Mouse (Mus musculus) layer of hippocampus, adult 9-10 months (tissue): Measurements from ENCODE around the gene Kars.

Experiments used
- DNase-seq: peaks from one replicate; pipeline ENCODE4 v3.0.0; 2022; ENCODE audit warnings: low spot score

Kars gene

DNA sequence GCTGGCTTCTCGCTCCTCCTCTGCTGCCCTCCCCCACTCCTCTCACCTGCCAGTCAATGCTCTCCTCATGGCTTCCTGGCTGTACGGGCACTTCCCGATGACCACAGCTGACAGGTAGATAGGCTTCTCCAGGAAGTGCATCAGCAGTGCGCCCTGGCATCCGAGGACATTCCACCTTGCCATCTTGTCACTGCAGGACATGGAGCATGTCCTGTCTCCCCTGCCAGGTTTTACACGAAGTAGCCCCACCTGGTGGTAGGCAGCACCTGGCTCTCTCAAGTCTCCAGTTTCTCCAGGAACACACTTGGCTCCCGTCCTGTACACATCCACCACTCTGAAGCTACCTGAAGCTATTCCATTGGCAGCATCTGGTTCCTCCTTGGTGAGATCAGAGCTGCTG lies 29.0 kb downstream of the Kars start:
- DNase-seq = no peak

DNA sequence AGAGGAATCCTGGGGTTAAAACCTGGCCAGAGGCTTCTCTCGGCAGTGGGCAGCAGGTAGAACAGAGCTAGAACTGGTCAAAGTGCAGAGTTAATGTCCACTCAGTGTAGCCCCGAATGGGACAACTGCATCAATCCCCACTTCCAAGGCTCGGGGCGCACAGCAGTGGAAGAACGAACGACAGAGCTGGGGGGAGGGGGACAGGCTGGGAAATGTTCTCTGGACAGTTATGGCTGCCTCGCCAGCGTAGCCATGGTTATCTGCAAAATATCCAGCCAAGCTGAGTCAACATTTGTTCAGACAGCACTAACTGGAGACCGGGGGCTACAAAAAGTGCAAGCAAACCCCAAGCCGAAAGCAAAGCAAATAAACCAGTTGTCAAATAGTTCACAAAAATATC lies 33.0 kb downstream of the Kars start:
- no peak for DNase-seq

DNA sequence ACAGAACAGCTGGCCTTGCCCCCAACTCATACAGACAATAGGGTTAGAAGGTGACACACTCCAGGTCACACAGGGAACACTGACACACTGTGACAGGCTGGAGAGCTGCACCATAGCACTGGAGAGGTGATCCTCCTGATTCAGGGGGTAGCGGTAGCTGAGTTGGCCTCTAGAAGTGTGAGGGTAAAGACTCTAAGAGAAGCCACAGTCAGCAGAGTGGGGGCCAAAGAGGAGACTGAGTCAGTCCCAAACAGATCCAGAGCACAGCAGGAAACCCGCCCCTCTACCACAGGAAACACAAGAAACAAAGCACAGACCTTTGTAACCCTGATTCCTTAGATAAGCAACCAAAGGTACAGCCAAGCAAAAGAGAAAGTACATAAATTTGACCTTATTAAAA lies 34.8 kb downstream of the Kars start:
- DNase-seq = no peak

DNA sequence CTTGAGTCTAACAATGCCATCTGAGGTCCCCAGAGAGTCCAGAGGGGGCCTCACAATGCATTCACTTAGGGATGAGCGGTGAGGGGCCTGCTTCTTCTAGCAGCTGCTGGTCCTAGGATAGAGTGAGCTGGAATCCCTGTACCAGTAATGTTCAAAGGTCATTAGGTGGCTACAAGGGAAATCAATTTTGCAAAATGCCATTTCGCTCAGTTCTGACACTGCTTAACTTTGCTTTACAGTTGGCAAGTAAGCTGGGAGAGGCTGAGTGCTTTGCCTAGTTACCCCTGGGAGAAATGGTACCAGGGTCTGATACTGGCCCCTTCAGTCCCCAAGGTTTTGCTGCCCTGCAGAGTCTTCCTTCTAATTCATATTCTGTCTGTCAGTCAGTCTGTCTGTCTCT lies 35.4 kb downstream of the Kars start:
- no peak for DNase-seq

DNA sequence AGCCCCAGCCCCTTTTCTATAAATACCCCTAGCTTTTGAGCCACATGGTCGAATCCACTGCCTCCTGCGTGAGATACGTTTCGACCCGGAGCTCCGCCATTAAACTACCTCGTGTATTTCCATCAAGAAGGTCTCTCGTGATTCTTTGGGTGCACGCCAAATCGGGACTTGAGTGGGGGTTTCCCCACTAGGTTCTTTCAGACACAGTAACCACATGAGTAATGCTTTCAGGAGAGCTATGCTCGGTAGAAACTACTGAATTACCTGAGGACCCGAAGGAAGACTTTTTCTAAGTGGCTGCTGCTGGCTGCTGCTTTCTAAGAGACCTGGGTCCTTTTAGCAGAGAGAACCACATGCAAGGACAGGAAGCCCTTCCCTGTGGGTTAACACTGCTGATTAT lies 37.0 kb downstream of the Kars start:
- DNase-seq = no peak

DNA sequence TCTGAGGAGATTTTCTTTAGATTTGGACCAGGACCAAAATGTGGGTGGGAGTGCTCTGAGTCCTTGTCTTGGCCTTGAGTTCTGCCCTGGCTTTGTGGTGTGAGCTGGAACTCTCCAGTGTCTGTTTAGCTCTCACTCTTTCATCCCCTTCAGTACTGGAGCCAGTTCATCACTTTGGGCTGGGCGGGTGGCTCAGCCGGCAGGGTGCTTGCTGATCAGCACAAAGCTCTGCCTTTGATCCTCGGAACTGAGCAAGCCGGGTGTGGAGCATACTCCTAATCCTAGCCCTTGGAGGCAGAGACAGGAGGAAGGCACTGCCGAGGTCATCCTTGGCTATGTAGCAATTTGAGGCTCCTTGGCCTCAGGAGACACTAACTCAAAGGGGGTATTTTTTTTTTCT lies 42.1 kb downstream of the Kars start:
- no peak for DNase-seq

DNA sequence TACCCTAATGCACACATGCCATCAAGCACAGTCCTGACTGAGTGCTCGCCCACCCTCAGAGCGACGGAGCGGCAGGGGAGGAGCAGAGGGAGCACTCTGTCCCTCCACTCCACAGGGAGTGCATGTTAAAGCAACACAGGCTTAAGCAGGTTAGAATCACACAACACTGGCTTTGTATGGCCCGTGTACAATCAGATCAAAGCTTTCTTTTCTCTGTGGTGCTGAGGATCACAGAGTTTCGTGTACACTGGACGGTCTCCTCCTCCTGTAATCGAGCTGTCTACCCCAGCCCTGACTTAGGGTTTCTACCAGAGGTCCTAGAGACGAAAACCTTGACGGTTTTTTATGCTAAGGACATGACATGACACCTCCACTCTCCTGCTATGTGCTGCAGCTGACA lies 42.6 kb downstream of the Kars start:
- no peak for DNase-seq

DNA sequence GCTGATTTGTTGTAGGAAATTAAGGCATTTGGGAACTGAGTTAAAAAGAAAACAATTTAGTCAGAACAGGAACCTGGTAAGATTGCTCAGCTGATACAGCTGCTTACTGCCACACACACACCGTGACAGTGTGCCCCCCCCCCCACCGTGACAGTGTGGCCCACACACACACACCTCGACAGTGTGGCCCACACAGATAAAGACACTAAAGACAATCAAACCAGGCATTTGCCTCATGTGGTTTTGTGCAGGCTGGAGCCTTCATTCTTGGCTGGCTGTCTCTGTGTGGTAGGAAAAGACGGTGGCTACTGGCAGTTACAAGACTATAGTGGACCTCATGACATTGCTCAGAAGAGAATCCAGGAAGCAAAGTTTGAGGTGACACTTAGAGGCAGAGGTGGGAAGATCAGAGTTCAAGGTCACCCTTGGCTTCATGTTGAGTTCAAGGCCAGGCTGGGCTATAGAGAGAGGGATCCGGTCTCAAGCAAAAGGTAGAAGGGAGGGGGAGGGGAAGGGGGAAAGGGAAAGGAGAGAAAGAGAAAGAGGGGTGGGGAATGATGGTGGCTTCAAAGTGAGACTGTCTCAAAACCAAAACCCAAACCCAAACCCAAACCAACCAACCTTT lies 43.8 kb downstream of the Kars start:
- DNase-seq = no peak

DNA sequence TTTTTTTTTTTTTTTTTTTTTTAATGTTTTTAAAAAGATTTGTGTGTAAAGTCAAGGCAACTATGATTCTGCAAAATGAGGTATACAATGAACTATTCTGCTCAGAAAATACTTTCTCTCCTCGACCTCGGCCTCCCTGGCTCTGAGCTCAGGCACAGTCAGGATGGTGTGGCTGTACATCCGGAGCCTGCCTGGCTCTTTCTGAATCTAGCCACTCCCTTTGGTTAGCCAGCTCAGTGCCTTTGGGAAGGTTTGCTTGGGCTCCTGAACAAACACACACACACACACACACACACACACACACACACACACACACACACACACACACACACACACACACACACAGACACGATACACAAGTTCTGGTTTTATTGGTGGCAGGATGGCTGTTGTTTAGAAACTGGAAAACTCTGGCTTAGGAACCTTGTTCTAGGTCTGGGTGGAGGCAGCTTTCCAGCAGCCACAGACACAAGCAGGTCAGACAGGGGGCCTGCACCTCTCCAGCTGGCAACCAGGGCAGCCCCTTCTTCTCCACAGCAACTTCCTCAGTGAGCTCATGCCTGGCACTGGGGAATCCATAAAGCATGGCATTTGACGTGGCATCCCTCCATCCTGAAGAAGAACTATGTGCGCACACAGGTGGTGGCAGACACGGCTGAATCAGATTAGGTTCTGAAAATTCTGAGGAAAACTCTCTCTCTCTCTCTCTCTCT lies 46.1 kb downstream of the Kars start:
- DNase-seq = no peak

DNA sequence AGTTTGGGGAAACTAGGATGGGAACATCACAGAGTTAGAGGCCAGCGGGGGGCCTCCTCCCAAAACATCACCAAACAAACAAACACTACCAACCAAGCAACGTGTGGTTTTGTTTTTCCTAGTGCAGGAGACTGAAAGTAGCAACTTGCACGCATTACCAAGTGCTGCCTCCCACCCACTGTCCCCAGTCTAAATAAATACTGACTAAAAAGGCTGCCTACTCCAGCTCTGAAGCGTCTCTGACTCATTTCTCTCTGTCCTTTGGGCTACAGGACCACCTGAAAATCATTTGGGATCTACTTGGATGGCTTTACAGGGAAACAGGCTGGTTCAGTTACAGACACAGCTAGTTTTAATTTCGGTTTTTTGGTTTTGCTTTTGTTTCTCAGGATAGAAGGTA lies 46.8 kb downstream of the Kars start:
- no peak for DNase-seq

DNA sequence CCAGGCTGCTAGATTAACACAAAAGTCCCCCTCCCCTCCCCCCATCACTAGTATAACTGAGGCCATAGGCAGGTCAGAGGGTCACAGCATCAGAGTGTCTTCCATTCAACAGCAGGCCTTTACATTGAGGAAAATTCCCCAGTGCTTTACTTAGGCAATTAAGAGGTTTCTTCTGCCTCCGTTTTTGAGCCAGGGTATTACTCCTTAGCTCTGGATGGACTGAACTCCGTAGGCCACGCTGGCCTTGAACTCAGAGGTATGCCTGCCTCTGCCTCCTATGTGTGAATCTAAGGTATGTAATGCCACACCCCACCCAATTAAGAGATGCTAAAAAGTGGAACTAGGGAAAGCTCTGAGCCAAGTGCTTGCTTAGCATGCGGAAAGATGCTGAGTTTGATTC lies 47.6 kb downstream of the Kars start:
- DNase-seq = no peak

DNA sequence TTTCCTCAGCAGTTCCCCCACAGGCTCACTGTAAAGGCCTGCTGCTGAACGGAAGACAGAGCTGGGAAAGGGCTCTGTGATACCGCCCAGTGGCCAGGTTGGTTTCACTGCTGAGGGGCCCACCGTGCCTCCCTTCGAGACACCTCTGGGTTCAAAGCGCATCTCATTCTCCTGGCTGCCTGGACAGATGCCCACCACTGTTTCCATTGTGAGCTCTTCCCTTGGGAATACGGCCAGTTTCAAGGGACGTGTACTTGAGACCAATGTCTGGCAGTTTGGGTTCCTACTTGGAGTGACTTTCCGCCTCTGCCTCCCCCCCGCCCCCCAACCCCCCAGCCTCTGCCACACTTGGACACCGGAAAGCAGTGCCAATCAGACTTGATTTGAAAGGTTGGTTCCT lies 48.0 kb downstream of the Kars start:
- DNase-seq = no peak

DNA sequence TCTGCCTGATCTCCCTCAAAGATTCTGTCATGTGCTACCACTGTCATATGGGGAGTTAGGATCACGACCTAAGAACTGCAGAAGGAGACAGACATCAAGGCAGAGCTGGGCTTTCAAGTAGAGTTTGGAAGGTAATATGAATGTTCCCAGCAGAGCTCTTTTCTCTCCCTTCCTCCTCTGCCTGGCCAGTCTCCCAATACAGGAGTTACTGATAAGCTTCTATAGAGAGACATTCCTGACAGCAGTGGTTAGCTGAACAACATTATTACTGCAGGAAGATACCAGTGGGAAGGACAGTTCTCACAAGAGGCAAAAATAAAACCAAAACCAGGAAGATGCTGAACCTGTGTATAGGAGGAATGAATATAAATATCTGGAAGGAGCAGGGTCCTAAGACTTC lies 48.5 kb downstream of the Kars start:
- no peak for DNase-seq

DNA sequence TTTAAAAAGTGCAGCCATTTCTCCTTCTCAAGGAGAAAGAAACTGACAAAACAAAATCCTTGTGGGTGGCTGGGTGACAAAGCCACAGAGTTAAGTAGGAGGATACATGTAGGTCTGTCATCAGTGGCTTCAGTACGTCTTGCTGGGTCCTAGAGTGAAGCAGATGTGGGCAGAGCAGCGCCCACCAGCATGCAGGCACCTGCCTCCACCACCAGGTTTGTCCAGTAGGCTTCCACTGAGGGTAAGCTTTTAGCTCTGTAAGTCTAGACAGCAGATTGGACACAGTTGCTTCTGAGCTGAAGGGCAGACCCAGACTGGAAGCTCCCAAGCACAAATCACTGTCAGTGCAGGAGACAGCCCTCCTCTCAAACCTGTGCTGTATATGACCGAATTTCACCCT lies 49.8 kb downstream of the Kars start:
- no peak for DNase-seq

DNA sequence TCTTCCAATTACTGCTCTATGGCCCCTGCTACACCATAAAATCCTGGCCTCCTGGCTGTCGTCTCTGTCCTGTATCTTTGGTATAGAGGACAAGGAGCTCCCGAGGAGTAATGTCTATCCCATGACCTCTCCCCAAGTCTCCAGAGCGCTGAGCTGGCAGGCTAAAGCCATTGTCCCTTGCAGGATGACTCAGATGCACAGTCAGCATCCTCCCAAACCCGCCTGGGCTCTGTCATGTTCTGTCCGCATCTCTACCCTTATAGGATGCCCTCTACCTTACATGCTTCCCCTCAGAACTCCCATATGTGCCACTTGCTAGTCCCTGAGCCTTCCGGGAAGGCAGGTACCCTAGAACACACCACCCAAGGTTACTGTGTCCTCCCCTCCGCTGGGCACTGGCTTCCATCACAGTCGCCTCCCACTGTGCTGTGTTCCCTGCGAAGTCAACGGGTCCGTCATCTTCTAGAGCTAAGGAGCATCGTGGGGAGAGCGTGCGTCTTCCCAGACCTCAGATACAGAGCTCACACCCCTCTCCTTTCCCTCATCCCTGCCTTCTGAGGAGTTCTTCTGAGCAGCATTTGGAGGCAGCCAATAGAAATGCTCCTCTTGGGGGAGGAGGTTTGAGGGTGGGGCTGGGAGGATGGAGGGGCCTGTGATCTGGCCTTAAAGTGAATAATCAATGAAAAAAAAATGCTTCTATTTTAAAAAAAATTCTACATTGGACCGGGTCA lies 50.4 kb downstream of the Kars start:
- no peak for DNase-seq

DNA sequence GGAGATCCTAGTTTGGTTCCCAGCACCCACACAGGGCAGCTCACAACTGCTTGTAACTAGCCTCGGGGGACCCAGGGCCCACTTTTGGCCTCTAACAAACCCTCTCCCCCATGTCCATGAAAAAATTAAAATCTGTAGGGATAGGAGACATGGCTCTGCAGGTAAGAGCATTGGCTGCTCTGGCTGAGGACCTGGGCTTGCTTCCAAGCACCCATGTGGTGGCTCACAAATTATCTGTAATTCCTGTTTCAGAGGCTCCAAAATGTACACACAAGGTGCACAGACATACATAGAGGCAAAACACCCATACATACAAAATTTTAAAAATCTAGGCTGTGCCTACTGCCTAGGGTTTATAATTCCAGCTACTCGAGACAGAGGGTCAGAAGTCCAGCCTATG lies 53.9 kb downstream of the Kars start:
- no peak for DNase-seq

DNA sequence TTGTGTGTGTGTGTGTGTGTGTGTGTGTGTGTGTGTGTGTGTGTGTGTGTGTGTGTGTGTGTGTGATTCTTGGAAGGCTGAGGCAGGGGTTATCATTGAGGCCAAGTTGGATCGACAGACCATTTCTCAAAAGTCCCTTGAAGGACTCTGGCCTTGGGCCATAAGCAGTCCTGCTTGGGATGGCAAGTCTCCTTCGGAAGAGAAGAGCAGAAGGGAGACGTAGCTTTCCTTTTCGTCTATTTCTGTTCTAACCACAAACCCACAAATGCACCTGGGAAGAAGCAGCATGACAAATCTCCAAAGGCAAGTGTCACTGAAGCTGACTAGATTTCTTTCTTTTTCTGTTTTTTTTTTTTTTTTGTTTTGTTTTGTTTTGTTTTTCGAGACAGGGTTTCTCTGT lies 55.2 kb downstream of the Kars start:
- DNase-seq = no peak

DNA sequence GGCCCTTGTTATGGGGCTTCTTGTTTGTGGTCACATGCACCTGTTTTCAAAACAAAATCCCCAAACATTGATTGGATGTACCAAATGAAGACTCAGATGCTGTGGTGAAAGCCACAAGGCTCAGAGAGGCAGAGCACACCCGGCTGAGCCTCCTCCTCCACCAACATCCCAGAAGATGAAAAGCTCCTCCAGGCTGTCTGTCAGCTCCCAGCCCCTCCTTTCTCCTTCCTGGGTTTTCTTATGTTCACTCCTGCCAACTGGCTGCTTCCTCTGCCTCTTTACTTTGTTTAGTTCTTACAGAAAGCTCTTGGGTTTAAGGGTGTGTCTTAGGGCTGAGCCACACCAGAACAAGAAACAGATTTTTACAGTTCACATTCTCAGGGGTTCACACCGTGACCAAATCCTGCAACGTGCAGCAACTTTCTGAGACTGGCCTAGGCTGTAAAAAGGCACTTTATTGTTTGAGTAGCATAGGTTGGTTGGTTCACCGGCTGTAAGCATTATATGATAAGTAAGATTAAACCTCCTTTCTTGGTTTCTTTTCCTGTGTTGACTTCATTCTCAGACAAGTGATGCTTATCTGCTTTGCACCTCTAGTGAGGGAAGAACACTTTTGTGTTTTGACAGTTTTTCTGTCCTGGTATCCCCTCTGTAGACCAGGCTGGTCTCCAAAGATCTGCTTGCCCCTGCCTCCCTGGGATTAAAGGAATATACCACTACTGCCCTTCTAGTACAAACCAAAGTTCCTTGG lies 56.1 kb downstream of the Kars start:
- DNase-seq = no peak

DNA sequence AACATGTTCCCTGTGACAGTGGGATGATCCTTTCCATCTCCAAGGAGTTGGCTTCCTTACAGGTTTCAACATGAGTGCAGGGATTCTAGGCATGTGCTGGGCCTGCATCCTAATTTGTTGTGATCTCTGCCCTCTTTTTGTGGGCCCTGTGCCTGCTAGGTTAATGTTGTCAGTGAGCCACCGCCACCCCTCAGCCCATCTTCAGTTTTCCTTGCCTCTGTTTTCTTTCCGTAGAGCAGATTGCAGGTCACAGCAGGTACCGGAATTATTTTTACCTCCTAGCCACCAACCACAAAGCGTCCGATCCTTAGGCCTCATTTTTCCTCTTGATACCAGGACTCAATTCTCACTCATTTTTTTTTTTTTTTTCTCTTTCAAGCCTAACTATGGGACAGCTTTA lies 59.2 kb downstream of the Kars start:
- no peak for DNase-seq

DNA sequence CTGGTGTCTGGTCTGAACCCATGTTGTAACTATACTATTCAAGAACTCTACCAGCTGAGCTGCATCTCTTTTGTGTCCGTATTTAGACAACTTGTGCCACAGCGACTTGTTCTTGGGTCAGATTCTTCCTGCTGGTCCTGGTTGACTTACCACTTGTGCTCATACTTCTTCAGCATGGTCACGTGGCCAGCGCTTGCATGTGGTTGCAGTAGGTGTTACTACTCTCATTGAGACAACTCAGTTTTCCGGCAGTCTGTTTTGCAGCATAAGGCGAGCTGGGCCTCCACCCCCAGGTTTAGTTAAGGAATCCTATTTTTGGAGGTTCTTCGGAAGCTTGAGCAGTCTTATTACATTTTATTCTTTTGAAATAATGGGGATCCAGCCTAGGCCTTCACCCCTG lies 59.8 kb downstream of the Kars start:
- no peak for DNase-seq

DNA sequence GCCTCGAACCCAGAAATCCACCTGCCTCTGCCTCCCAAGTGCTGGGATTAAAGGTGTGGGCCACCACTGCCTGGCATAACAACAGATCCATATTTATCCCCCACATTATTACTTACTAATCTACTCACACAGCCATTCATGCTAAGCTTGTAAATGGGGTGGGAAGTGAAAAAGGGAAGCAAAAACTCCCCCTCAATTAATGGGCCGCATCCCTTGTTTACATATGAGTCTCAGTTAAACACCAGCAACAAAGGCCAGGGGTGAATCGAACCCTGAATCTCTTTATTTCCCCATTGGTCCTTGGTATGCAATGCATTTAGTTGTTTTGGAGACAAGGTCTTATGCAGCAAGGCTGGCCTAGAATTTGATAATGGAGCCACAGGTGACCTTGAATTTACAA lies 60.3 kb downstream of the Kars start:
- no peak for DNase-seq

DNA sequence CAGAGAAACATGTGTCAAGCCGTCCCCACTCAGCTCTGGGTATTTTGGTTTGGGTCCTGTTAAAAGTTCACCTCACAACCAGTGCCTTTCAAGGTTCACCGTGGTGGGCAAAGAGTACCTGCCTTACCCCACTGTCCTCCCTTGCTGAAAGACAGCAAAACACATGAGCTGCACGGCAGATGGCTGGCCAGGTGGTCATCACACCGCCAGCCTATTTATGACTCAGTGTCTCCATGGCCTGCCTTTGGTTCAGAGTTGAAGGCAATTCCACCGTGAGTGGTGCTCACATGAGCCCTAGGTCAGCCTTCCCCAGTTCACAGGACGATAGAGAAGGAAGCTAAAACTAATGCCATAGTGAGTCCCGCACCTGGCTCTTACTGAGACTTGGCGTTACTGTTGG lies 63.2 kb downstream of the Kars start:
- no peak for DNase-seq

DNA sequence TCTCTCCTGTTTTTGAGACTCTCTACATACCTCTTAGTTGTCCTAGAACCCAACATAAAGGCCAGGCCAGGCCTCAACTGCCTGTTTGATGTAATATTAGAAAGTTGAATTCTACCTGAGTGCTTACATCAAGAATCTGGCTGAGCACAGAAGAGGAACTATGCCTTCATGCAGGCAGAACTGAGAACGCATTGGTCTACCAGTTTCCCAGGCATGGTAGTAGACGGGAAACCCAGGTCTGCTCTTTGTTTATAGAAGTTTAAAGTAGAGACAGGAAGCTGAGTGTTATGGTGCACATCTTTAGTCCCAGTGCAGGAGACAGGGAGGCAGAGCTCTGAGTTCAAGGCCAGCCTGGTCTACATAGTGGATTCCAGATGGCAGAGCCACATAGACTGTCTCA lies 64.0 kb downstream of the Kars start:
- no peak for DNase-seq
